Mouse (Mus musculus) CD8-positive naive resting alpha-beta T cell, adult 2 months (primary cell): Measurements from ENCODE around the gene Dscam.
"Not testable (repeated sequence)": the region's sequence is repeated elsewhere in the genome, so short reads cannot be mapped to it uniquely, and the experiment has no call there.

Experiments used
- DNase-seq, 2 experiments: peaks; one replicate each; pipeline ENCODE4 v3.0.0; 2022; ENCODE audit warnings: low read depth in 2 of 2, low spot score in 2 of 2

The Dscam gene

GRCm38 (mm10) chr16:96899329-96899728 lies 271.2 kb downstream of the Dscam start:
- DNase-seq = no peak

DNA sequence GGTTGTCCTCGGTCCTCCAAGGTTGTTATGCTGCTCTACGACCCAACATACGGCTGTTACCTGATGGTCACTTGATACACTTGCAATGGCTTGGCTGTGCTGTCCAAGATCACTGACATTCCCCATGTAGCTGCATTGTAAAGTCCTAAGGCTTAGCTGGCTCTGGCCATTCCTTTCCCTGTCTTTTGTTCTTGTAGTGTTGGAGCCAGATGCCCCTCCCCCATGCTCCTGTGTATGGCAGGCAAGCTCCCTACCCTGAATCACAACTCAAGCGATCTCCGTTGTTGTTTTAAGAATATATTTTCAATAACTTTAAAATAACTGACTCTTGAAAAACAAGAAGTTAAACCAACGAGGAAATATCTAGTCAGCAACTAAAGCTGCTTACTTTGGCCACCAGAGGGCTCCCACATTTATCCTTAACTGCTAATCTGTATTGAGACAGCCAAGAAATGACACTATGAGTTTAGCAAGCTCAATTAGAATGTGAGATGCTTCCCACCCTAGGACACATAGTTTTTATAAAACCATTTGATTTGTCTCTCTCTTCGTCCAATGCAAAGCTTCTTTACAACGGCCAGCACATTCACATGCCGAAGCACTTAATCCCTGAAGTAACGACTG lies 273.9 kb downstream of the Dscam start:
- no peak for DNase-seq

DNA sequence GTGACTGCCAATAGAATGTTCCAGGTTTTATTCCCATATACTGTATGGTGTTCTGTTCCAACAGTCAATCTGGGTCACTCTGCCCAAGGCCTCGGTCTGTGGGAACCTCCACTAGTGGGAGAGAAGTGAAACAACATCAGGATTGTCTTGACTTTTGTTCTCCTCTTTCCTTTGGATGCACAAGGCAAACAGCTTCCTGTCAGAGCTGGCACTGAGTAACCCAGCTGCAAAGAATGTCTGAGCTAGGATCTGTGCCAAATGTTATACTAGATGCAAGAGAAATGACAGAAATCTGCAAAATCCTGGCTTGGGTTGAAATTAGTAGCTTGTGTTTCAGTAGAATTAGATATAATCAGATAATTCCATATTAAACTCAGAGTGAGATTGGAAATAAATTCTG lies 282.5 kb downstream of the Dscam start:
- DNase-seq = no peak

GRCm38 (mm10) chr16:96885817-96886216 lies 284.7 kb downstream of the Dscam start:
- DNase-seq = no peak

DNA sequence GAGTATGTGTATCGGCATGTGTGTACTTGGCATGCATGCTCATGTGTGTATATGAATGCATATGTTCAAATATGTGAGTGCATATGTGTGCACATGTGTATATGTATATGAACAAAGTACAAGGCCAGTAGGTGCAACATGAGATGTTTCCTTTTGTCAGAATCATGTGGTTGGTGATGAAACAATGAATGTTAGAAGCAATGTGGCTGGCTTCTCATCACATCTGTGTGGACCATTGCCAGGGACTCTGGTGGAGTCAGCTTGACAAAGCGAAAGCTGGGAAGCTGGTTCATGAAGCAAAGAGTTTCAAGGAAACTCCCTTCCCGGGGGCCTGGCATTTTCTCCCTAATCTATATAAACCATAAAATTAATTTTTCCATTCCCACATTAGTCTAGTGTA lies 286.0 kb downstream of the Dscam start:
- DNase-seq = not testable (repeated sequence)

DNA sequence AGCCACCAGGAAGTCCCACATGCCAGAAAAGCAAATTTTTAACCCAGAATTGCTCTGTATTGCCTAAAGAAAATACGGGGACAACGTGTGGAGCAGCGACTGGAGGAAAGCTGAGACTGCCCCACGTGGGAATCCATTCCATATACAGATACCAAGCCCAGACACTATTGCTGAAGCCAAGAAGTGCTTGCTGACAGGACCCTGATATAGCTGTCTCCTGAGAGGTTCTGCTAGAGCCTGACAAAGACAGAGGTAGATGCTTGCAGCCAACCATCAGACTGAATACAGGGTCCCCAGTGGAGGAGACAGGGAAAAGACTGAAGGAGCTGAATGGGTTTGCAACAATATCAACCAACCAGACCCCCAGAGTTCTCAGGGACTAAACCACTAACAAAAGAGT lies 293.3 kb downstream of the Dscam start:
- DNase-seq = no peak

- DNase-seq = no peak
Measured at GRCm38 (mm10) chr16:96872799-96873198, 297.8 kb downstream of the Dscam start.

DNA sequence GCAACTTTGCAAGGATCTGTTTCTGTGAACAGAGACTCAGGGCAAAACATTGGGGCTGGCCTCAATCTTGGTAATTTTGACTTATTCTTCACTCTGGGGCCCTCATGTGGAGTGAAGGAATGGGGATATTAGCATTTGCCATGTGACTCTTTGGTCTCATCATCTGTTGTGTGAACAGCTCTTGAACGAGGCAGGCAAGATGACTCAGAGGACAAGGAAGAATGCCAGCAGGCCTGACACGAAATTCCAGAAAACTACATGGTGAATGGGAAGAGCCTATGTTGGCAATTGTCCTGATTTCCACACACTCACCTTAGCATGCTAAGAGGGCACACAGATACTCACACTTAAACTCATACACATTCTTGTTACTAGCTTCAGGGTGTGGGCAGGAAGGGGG lies 313.0 kb downstream of the Dscam start:
- DNase-seq = no peak

GRCm38 (mm10) chr16:96855060-96855459 lies 315.5 kb downstream of the Dscam start:
- DNase-seq = no peak

DNA sequence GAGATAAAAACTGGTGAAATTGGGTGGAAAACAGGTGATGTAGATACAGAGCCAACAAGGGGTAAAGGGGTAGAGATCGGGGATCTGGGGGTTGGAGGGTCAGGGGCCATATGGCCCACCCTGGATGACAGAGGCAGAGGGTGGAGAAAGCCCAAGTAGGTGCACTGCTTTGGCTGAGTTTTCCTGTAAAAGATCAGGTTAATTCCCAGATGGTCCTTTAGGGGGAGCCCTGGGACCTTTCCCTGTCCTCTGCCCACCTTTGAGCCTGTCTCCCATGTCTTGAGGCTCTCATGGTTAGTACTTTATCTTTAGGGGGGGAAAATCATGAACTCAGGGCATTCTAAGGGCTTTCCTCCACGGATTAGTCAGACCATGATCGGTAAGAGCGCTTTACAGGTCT lies 318.2 kb downstream of the Dscam start:
- DNase-seq = no peak

DNA sequence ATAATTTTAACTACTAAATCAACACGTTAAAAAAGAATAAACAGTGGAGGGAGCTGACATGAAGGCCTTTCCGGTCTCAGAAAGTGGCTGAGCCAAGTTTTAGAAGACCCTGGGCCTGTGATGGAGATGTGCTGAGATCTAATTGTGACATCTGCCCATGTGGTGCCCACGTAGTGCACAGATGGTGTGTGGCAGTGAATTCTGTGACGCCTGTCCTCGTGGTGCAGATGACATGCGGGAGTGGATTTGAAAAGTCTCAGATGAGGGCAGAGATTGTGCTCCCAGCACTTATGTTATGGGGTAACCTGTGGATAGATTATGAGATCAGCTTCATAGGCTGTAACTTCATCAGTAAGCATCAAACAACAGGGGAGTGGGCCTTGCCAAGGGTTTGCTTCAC lies 321.6 kb downstream of the Dscam start:
- DNase-seq = no peak

- no peak for DNase-seq
Measured at GRCm38 (mm10) chr16:96846585-96846984, 324.0 kb downstream of the Dscam start.

- DNase-seq = no peak
Measured at GRCm38 (mm10) chr16:96846113-96846512, 324.4 kb downstream of the Dscam start.

GRCm38 (mm10) chr16:96845475-96846098 lies 325.0 kb downstream of the Dscam start:
- no peak for DNase-seq

DNA sequence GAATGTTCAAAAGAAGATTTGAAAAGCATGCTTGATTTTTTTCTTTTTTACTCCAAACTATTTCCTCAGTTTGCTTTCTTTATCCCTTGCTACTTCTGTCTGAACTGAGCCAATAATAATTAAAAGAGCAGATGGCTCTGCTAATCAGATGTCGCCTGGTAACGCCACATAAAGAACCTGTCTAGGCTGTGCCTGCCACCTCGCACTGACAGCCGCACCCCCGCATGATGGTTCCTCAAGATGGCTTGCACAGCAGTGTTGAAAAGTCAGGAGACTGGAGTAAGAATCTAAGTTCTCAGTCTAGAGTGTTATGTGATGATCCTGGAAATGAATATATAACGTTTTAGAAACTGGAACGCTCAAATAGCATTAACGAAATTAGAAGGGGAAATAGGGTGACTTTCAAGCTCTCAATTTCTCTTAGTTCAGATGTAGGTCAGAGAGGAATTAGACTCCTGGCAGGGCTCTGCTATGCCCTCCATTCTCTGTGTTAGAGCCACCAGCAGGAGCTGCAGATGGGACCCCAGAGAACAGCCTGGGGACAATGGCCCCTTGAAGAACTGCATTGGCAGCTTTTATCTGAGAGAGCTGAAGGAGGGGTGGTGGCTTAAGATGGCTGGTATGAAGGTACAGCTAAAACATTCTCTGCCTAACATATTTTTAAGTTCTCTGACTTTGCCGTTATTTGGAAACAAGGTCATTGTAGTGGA lies 326.7 kb downstream of the Dscam start:
- DNase-seq = no peak

- no peak for DNase-seq
Measured at GRCm38 (mm10) chr16:96842829-96843360, 327.7 kb downstream of the Dscam start.

DNA sequence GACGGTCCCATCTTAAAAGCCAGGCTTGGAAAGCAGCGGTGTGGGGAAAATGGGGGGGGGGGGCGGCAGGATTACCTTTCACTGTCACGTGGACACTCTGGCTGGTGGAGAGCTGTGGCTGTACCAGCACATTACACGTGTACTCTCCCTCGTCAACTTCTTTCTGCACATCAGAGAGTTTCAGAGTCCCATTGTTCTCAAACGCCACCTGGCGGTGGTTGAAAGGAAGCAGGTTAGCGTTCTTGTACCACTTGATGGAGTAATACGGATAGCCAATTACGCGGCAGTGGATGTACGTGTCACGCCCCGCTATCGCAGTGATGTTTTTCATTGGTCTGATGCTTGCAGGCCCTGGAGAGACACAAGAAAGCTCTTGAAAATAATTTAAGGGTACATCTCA lies 350.9 kb downstream of the Dscam start:
- peak in 1 of 2 experiments; percentile 3 for DNase-seq

GRCm38 (mm10) chr16:96806298-96806697 lies 364.3 kb downstream of the Dscam start:
- DNase-seq = no peak

- no peak for DNase-seq
Measured at GRCm38 (mm10) chr16:96802636-96803035, 367.9 kb downstream of the Dscam start.

GRCm38 (mm10) chr16:96801650-96802237 lies 368.8 kb downstream of the Dscam start:
- DNase-seq = no peak

DNA sequence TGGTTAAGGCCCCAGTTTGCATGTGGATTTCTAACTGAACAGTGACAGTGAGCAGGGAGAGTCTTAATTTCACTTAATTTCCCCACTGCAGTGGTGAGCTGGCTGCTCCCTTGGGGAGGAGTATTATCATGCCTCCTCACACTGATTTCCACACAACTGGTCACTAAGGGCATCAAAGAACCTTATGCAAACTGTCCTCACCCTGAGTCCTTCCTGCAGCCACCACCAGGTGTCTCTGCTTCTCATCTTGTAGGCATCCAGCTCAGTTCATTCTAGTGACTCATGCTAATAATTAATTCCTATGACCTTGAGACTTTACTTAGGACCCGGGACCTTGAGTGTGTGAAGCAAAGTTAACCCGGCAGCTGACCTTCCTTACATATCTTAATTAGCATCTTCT lies 375.1 kb downstream of the Dscam start:
- no peak for DNase-seq

DNA sequence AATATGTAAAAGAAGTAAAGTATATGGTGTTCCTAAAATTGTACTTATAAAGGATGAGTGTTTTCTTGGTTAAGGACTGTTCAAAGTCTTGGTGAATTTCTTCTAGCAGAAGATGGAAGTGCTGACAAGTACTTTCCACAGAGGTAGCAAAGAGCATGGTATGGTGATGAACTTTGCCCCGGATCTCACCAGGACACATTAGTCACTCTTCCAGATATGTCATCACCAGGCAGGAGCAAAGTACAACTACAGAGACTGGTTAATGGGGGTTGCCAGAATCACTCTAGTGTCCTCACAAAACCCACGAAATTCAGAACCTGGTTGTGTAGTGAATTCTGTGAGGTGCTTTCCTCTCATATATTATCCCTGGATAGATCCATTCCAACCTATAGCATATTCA lies 379.2 kb downstream of the Dscam start:
- no peak for DNase-seq
